Mouse (Mus musculus) gastrocnemius, adult 18-20 months (tissue): ENCODE results near the gene Fastk. TPM values are rescaled to one million over a fixed set of nuclear protein-coding genes. Genes with fewer than 3 reads are reported as not detected.

ENCODE experiments used
- DNase-seq: peaks from one replicate; pipeline ENCODE4 v3.0.0; 2021; ENCODE audit warnings: low spot score
- long read RNA-seq, 2 experiments: library from polyadenylated mRNA; stranded (forward); transcript quantifications; one replicate each; pipeline ENCODE4 v2.0.0; 2021
- total RNA-seq, 2 experiments: library from RNA; stranded (reverse); gene quantifications; 2 replicates each; pipeline ENCODE4 v1.2.3; 2021

The Fastk gene
- 100 to 1,000 TPM; 183 to 194 TPM for total RNA-seq
- long read RNA-seq, experiment 1, transcript Fastk-213 (9 exons, 2,552 nt): minor isoform, 28 of 708 reads
- long read RNA-seq, experiment 1, transcript Fastk-201 (10 exons, 1,893 nt): major isoform, 581 of 708 reads
- long read RNA-seq, experiment 1, partial matches to known transcripts: 17 of 708 reads
- long read RNA-seq, experiment 1, other reads (novel, unspliced or antisense): 78 of 708 reads
- long read RNA-seq, experiment 2, transcript Fastk-201 (10 exons, 1,893 nt): major isoform, 437 of 537 reads
- long read RNA-seq, experiment 2, transcript Fastk-213 (9 exons, 2,552 nt): minor isoform, 23 of 537 reads
- long read RNA-seq, experiment 2, partial matches to known transcripts: 8 of 537 reads
- long read RNA-seq, experiment 2, other reads (novel, unspliced or antisense): 67 of 537 reads

GRCm38 (mm10) chr5:24444746-24445427, at the start of gene Fastk:
TSS of gene Fastk (minus strand) at chr5:24445287.
- DNase-seq: peak; percentile 93

GRCm38 (mm10) chr5:24492546-24493285, 47.6 kb upstream of the Fastk start:
- DNase-seq: no peak

GRCm38 (mm10) chr5:24490413-24490920, 45.4 kb upstream of the Fastk start:
- DNase-seq: no peak

- DNase-seq: no peak
Observed at GRCm38 (mm10) chr5:24486738-24487137, 41.7 kb upstream of the Fastk start.

- DNase-seq: peak; percentile 89
Observed at GRCm38 (mm10) chr5:24486097-24486496, 41.0 kb upstream of the Fastk start.

- DNase-seq: no peak
Observed at GRCm38 (mm10) chr5:24484963-24485362, 39.9 kb upstream of the Fastk start.

- DNase-seq: peak; percentile 57
Observed at GRCm38 (mm10) chr5:24483326-24483725, 38.2 kb upstream of the Fastk start.

GRCm38 (mm10) chr5:24482247-24483079, 37.4 kb upstream of the Fastk start:
- DNase-seq: no peak

- peak; percentile 45 for DNase-seq
Observed at GRCm38 (mm10) chr5:24481647-24482046, 36.6 kb upstream of the Fastk start.

- DNase-seq: no peak
Observed at GRCm38 (mm10) chr5:24477909-24478308, 32.8 kb upstream of the Fastk start.

- DNase-seq: no peak
Observed at GRCm38 (mm10) chr5:24475476-24476241, 30.6 kb upstream of the Fastk start.

- no peak for DNase-seq
Observed at GRCm38 (mm10) chr5:24474723-24475261, 29.7 kb upstream of the Fastk start.

- DNase-seq: no peak
Observed at GRCm38 (mm10) chr5:24474025-24474722, 29.1 kb upstream of the Fastk start.

- DNase-seq: no peak
Observed at GRCm38 (mm10) chr5:24472884-24473619, 28.0 kb upstream of the Fastk start.

GRCm38 (mm10) chr5:24470600-24470999, 25.5 kb upstream of the Fastk start:
- DNase-seq: peak; percentile 76

GRCm38 (mm10) chr5:24466762-24467161, 21.7 kb upstream of the Fastk start:
- no peak for DNase-seq

GRCm38 (mm10) chr5:24455613-24456012, 10.5 kb upstream of the Fastk start:
- no peak for DNase-seq

GRCm38 (mm10) chr5:24455076-24455475, 10.0 kb upstream of the Fastk start:
- no peak for DNase-seq

- peak; percentile 30 for DNase-seq
Observed at GRCm38 (mm10) chr5:24453985-24454303, 8.9 kb upstream of the Fastk start.
